Mouse (Mus musculus) thymus, postnatal 14 days (tissue): ENCODE measurements at regions not wholly inside any gene's neighbourhood (a gene's known extent, or its start where the extent isn't known, plus 50 kb on each side); places are given as distances from the start of the nearest gene placed in this dataset.
"Not testable (repeated sequence)": the region's sequence is repeated elsewhere in the genome, so short reads cannot be mapped to it uniquely, and the experiment has no call there.

Source experiments
- DNase-seq: peaks from one replicate; pipeline ENCODE4 v3.0.0; 2021

DNA sequence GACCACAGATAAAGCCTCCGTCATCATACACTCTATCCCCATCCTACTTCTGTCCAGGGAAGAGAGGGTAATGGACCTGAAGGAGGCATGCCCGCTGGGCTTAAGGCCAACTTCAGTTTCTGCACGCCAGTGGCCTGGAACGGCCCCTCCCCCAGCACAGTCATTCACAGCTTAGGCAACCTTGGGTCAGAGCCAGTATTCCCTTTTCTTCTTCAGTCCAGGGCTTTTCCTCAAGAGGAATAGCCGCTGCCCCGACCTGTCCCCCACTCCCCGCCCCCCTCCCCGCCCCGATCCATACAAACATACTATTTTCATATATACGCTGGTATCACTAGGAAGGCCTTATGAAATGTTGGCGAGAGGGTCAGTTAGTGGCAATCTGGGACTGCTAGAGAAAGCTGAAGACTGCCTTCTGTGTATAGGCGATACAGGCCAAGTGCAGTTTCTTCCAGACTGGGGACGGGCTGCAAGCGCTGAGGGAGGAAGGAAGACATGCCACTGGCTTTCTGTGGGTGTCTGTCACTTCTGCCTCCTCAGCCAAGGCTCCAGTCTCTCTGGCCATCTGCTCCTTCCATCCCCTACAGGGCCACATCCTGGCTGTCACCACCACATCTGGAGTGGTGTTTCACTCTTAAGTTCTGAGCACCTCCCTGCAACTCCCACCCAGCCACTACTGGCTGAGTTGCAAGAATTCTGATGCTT lies 113.5 kb upstream of the Lemd2 start:
- no peak for DNase-seq

DNA sequence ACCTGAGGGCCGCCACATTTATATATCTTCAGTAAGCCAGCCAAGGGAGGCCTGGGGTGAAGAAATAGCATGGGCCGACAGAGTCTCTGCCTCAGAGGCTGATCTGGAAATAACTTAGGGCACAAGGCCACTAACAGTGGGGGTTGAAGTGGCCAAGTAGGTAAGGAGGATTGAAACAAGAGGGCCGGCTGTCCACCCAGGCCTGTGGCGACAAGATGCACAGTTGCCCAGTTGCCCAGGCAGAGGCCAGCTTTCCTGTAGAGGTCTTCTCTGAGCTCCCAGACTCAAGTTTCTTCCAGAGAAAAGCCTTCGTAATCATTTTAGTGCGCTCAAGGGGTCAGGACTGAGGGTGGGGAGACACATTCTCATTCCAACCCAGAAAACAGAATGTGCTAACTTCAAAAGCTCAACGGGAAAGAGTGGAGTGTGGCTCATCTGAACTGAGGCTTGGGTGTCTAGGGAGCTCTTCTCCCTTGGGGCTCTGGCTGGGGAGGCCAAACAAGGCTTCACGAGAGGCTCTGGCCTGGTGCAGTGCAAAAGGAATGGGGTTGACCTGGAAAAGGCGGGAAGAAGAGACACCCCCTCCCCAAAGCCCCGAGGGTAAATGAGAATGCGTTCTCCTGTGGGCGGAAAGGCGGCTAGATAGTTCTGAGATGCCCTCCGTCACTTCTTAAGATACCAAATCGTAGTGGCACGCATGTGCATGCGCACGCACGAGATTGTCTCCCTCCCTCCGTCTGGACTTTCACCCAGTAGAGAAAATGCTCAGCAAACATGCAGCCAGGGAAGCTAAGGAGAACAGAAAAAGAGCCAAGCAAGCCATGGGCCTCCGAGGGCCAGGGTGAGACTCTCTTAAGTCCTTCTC lies 112.7 kb upstream of the Lemd2 start:
- DNase-seq, result no peak

DNA sequence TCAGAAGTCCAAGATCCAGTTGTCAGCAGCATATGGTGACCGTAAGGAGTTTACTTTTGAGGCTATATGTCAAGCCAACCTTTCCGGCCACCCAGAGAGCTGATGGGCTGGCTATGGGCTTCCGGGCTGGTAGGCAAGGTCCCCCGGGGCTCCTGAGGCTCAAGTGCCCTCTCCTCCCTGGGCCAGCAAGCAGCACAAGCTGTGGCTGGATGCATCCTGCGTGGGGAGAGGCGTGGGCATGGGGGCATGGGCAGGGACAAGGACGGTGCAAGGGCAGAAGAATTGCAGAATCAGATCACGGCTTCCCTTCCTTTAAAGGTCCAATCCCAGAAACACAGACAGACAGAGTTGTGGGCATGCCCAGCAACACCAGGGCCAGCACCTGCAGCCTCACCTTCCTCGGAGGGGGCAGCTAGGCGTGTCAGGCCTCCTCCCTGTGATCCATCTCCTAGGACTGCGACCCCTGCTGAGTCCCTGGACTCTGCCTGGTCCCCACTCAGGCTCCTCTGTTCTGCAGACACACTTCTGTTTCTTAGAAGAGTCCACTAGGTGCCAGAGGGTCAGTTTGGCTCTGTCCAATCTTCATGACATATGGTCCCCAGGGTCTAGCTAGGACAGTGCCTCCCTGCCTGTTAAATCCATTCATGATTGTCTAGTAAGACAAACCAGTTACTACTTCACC lies 111.8 kb upstream of the Lemd2 start:
- DNase-seq, result no peak

DNA sequence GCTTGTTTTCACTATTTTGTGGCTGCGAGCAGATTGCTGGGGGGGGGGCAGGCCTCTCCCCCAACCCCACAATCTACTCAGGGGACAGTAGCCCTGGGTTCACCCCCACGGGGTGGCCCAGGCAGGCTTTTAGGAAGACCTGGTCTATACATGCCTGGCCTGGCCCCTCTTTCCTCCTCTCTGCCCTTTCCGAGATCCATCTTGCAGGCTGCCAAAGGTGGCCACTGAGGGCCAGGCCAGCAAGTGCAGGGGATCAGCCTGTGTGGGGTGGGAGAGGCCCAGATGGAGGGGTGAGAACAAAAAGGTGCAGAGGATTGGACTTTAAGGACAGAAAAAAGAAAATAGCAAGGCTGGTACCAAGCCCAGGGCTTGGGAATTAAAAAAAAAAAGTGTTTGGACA lies 111.2 kb upstream of the Lemd2 start:
- no peak for DNase-seq

DNA sequence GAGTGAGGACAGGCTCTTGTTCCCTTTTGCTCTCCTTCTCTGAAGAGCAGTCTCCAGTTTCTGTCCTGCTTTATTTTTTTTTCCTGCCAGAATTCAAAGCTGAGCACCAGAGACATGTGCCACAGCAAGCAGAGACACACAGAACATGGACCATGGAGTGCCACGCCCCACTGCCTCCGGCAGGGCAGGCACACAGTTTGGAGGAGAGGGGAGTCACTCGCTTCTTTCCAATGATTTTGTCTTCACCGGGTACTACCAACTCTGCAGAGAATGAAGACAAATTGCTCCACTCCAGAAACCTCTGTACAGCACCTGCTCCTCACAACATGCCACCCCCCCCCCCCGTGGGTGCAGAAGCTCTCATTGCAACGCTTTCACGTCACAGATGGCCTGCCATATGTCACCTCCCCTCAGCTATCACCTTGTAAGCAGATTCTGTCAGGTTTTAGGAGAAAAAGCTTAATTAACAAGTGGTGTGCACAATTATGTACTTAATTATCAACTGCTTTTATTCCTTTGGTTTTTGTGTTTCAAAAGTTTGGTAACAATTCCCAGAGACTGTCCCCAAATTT lies 110.6 kb upstream of the Lemd2 start:
- no peak for DNase-seq

DNA sequence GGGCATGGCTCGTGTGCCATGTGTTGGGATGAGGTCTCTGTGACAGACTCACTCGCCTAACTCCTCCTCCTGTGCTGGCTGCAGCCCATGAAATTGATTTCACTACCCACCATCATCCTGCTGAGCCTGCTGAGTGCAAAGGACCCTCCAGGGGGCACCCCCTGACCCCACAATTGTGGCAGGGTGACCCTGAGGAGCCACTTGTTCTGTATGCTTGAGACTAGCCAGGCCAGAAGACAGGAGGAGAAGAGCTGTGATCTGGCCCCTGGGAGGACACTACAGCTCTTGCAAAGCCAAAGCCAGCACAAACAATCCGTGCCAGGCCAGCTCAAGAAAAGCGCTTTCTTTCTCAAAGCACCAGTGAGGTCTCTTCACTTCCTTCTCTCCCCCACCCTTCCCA lies 104.7 kb upstream of the Lemd2 start:
- DNase-seq, result peak; percentile 48

DNA sequence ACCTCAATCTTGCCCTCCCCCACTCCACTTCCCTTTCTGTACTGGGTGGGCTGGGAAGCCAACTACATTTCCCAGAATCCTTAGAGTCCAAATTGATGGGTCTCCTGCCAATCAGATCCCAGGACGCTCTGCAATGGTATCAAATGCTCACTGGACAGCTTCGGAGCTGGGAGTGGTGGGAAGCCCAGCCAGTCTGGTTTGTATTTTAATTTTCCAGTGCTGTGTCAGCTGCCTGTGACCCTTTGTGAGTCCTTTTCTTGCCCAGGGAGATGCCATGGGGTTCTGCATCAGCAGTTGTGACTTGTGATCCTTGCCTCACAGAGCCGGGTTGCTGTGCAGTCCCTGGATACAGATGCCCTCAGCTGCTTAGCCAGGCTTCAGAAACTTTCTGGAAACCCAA lies 100.6 kb upstream of the Lemd2 start:
- no peak for DNase-seq

DNA sequence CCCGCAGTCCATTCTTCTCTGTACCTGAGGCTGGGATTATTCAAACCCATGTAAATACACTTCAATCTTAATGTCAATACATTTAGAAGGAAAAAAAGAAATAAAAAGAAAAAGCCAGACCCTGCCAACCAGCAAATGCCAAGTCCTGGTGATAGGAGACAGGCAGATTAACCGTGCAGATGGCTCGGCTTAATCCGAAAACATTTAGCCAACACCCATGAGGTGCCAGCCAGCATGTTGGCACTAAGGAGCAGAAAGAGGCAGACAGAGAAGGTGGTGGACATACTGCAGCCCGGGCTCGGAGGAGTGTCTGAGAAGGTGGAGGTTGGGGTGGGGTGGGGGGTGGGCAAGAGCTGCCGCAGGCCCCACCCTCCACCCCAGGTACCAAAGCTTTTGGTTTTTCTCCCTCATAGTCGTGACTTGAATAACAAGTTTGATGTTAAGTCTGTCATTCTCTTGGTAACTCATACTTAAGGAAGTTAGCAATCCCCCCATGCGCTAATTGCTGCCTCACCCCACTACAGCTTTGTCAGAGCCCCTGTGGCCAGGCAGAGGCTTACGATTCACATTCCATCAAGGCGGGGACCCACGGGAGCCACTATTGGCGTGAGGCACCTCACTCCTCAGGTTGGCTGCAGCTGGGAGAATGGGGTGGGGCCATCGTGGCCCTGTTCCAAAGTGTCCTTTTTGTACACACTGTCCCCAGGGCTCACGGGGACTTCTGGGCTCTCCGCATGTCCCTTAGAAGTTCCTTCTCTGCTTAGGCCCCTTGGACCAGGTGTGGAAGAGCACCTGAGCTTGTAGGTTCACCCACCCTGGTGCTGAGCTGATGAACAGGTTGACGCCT lies 99.6 kb upstream of the Lemd2 start:
- no peak for DNase-seq

DNA sequence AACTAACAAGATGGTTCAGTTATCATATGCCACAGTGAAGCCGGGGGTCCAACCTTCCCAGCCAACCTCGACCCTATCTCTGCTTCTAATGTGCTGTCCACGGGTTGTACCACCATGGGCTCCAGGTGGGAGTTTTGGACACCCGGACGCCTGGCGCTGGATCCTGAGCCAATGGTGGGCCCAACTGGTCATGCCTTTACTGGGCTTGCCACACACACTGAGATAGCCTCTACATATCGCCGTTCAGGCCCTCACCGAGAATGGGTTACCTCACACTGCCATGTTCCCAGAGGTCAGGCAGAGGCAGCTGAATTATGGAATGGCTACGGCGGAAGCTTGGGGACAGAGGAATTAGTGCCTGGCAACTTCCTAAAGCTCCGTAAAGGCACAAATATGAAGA lies 98.8 kb upstream of the Lemd2 start:
- no peak for DNase-seq

DNA sequence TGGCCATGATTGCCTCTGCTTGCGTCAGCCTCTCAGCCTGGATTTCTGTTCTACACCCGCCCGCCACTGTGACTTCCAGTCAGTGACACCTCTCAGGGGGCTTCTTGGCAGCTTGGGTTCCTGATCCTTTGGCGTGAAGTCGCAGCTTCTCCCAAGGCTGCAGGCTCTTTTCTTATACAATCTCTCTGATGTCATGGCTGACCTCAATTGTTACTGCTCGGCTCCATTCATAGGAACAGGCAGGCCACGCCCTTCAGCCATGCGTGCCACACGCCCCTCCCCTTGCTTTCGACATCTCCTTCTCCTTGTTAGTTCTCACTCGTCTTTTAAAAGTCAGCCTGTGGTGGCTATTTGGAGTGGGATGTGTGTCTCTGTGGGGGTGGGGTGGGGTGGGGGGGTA lies 97.1 kb upstream of the Lemd2 start:
- no peak for DNase-seq

DNA sequence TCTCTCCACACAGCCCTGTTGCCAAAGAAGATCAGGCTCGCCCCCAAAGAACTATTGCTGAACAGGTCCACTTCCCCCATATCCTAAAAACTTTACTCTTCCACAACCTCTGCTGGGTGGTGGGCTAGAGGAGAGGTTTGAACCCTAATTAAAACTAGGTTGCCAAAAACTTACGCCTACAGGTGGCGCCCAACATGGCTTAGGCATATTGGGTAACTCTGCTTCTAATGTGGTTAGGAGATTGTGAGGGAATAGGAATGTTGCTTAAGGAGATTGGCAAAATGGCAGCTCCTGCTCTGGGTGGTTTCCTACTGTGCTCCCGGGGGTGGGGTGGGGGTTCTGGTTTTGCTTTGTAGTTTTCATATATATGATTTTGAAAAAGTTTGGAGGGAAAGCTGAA lies 95.0 kb upstream of the Lemd2 start:
- no peak for DNase-seq

DNA sequence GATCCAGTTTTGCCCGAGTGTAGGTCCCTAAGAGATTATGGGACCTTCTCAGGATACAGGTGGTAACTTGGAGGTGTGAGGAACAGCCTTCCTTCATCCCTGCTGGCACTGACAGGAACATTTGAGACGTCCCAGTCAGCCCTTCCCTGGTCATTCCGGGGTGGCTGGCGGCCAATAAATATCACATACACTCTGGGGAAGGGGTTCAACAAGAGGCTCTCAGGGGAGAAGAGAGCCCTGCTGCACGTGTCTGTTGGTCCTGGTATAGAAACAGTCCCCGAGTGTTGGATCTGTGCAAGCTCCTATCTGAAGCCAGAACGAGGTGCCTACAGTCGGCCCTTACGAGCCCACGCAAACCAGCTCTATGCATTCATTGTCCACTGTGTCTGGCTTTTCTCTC lies 94.1 kb upstream of the Lemd2 start:
- no peak for DNase-seq

DNA sequence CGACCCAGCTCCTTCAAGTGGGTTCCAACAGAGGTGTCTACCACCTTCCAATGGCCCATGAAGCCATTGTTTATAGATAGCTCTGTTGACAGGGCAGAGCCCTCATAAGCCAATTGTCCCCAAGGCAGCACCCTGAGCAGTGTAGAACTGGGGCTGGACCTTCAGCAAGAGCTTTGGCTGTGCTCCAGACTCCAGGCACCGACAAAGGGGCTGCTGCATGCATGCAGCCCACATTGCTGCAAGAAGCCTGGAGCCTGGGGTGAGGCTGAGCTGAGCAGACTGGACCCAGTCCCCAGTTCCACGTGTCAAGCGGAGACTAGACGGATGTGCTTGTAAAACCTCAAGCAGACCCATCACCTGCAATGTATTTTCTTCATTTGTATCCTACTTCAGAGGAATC lies 91.9 kb upstream of the Lemd2 start:
- DNase-seq, result no peak

DNA sequence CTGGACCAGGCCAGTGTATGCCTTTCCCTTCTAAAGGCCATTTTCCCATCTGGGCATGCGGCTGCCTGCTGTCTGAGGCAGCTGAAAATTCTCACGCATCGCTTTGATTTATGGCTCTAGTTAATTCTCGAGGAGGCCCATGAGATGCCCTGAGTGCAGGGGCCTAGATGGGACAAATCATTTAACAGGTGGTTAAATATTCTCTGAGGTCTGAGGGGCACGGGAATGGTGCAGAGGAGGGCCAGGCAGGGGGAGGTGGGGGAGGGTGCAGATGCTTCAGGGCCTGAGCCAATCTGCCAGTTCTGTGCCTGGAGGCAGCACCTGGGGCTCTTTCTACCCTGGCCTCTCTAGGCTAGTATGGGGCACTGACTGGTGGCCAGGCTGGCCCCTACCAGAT lies 89.9 kb upstream of the Lemd2 start:
- DNase-seq, result no peak

DNA sequence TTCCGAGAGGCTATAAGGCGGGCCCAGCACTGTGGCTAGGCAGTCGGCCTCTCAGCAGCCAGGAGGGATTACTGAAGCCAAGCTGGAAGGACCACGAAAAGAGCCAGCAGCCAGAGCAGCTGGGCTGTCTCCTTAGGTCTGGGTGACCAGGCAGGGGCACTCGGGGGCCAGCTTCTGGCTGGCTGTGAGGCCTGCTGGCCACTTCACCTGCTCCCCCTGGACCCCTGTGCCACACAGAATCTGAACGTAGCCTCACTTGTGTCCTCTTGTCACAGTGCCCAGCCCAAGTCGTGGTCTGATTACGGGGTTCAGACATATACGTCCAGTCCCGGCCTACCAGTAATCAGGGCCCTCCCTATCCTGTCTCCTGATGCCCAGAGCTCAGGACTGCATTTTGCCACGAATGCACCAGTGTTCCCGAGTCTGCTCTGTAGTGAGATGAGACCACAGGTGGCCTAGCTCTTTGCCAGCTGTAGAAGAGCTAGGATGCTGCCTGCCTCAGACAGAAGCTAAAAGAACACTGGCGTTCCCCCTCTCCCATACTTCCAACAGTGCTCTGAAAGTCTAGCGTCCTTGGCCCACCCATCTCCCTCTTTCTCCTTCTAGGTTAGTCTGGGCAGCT lies 89.4 kb upstream of the Lemd2 start:
- no peak for DNase-seq

DNA sequence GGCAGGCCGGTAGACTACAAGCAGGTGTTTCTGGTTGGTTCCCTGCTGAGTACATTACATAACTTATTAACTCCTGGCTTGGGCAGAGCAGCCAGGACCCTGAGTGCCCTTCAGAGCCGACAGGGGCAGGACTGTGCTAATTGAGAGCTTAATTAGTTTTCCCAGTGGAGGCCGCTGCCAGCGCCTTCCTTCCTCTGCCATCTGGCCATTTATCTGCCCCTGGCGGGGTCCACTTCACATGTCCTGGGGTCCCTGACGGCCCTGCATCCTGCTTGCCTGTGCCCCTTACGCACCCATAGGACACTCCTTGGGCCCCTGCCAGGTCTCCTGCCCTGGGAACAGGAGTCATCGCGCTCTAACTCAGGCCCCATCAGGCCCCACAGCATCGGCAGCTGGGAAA lies 87.4 kb upstream of the Lemd2 start:
- no peak for DNase-seq

DNA sequence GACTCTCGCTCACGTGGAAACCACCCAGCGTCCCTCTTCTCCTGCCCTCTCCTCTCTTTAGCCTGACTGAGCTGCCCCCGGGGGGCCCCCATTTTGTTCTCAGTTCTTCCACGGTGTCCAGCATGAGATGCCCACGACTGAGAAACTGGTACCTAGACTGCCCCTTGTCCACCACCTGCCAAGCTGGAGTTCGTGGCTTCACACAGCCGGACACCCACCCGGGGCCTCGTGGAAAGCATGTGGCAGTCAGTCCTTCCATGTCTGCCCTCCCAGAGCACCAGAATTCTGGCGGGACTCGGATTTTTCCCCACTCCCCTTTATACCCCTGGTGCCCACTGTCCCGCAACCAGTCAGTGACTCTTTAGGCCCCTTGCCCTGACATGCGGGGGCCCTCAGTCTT lies 86.9 kb upstream of the Lemd2 start:
- no peak for DNase-seq

DNA sequence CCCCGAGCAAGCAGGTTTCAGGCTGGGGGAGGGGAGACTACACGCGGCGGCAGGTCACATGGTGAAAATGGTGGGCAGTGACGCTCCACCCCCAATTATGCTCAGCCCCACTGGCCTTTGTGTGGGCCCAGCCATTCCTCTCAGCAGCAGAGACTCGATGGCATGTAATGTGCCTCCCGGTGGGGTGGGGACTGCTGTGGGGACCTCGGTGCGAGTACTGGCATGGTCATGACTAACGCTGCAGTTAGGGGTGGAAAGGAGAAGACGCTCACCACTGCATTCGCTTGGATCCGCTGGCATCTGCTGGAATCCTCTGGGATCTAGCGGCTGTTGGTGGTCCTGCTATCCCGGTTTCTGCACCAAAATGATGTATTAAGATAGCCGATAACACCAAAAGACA lies 86.0 kb upstream of the Lemd2 start:
- no peak for DNase-seq

DNA sequence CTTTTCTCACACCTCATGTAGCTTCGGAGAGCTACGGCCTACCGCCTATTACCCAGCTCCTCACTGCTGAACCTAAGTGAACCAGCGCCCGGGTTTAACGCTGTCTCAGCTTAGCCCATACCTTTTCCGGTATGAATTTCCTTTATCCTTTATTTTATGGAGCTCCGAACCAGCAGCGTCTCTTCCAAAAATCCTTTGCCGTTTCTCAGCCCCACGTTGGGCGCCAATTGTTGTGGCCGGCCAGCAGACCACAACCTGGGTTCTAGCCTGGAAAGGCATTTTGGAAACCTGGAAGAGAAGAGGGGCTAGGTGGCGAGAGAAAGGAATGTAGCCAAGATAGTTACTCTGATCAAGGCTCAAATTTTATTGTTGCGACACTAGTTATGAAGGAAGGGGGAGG lies 85.5 kb upstream of the Lemd2 start:
- DNase-seq, result not testable (repeated sequence)

DNA sequence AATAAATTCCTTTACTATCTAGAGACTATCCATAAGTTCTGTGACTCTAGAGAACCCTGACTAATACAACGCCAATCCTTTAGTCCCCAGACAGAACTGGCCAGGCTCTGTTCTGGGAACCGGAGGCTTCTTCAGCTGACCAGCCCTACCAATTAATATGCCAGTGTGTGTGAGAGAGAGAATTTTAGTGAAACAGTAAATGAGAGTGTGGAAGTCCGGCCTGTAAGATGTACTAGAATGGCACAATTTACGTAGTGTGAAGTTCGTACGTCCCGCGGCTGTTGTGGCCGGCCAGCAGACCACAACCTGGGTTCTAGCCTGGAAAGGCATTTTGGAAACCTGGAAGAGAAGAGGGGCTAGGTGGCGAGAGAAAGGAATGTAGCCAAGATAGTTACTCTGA lies 83.7 kb upstream of the Lemd2 start:
- DNase-seq, result not testable (repeated sequence)

DNA sequence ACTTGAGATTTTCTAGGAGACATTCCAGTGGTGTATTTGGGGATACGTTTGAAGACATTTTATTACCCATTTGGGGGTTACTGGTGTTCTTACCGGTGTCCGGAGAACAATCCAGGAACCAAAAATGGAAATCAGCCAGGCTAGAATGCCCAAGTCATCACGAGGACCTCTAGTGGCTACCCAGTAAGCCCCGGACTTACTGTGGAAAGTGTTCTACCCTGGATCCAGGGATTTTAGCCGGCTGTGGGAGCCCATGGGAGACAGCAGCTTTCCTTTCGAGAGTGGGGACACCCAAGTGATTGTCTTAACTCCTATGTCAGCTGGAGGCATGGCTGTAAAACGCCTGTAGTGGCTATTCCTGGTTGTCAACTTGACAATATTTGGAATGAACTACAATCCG lies 77.0 kb upstream of the Lemd2 start:
- no peak for DNase-seq
